17 mouse cellular contexts compared by ENCODE assay signal in genomic region chr5:23771105-23771504, GRCm38 (mm10). TPM values are rescaled to one million over a fixed set of nuclear protein-coding genes. Genes with fewer than 3 reads are reported as not detected.
DNase-seq lines count a peak whose midpoint lies in the region; ATAC-seq and TF ChIP-seq lines count a peak whose summit lies in the region.
"Had no signal": no experiment of that assay in that cellular context is flagged by ENCODE, and none has a peak within 500 bp of the region (broad histone marks: within the 10 kb centered on the region; RNA-seq: fewer than 3 reads in every experiment).

No protein-coding gene starts in this region.

- 0 out of 2 replicates have a peak overlapping the region, but pooled peaks have one; percentile 9 for H3K9ac ChIP-seq in kidney, postnatal 0 days (ENCODE audit: low read depth, low read length)
- H3K9ac ChIP-seq in lung, postnatal 0 days (replicated peaks; ENCODE audit: low read depth): no peak overlapping the region
- H3K9ac ChIP-seq: embryonic facial prominence, embryonic 12.5 days; limb, embryonic 12.5 days; midbrain, embryonic 13.5 days had no signal

- intact Hi-C loops in heart, postnatal 36 days (cut with DNase I): no loop called here

- 64% methylated on average over 8 of the region's 8 CpGs for WGBS in heart, embryonic 10.5 days
- 23% methylated on average over 8 of the region's 8 CpGs for WGBS in kidney, postnatal 0 days
- 41% methylated on average over 8 of the region's 8 CpGs for WGBS in kidney, adult 2 months
- WGBS in lung, postnatal 0 days: 75% methylated on average over 8 of the region's 8 CpGs

- no peak for TF ChIP-seq POLR2A in kidney, adult 2 months (IDR thresholded peaks at IDR 0.05; ENCODE audit: low read depth, low read length)

- ATAC-seq in kidney, postnatal 0 days (replicated peaks; ENCODE audit: low FRiP score, low read depth): no peak; the same call in 1 of the 2 replicates
- ATAC-seq in erythroblast, adult 5-6 weeks (replicated peaks; ENCODE audit: low FRiP score, poor library complexity, severe bottlenecking): peak; percentile 85
- peak; percentile 97 for ATAC-seq in megakaryocyte progenitor cell, adult 5-6 weeks (replicated peaks; ENCODE audit: poor library complexity)
- ATAC-seq in lung, postnatal 0 days: no peak
- ATAC-seq: forebrain, embryonic 14.5 days; midbrain, embryonic 13.5 days had no signal

- H3K4me2 ChIP-seq in kidney, postnatal 0 days (ENCODE audit: low read length): no peak overlapping the region
- no peak overlapping the region for H3K4me2 ChIP-seq in lung, postnatal 0 days (replicated peaks; ENCODE audit: low read depth, low read length)
- H3K4me2 ChIP-seq: embryonic facial prominence, embryonic 12.5 days; limb, embryonic 12.5 days; midbrain, embryonic 13.5 days had no signal

- H3K27me3 ChIP-seq in heart, embryonic 10.5 days (ENCODE audit: insufficient read depth, poor library complexity, severe bottlenecking): no peaks in the 10 kb centered on the region
- no peaks in the 10 kb centered on the region for H3K27me3 ChIP-seq in kidney, postnatal 0 days (ENCODE audit: insufficient read depth, low read length)
- H3K27me3 ChIP-seq in kidney, adult 2 months (replicated peaks; ENCODE audit: control insufficient read depth, insufficient read depth, low read length): no peaks in the 10 kb centered on the region
- no peaks in the 10 kb centered on the region for H3K27me3 ChIP-seq in lung, postnatal 0 days (replicated peaks; ENCODE audit: insufficient read depth, low read length)
- H3K27me3 ChIP-seq: embryonic facial prominence, embryonic 12.5 days; limb, embryonic 12.5 days; midbrain, embryonic 13.5 days had no signal

- no peak for TF ChIP-seq CTCF in kidney, postnatal 0 days (IDR thresholded peaks at IDR 0.05; ENCODE audit: low read depth)
- no peak for TF ChIP-seq CTCF in kidney, adult 2 months (conservative IDR thresholded peaks at IDR 0.05; ENCODE audit: insufficient read depth, insufficient read length, low read depth, low read length)
- TF ChIP-seq CTCF in lung, postnatal 0 days (IDR thresholded peaks at IDR 0.05): no peak

- peaks cover 61% of the 10 kb centered on the region for H3K36me3 ChIP-seq in heart, embryonic 10.5 days
- H3K36me3 ChIP-seq in kidney, postnatal 0 days (ENCODE audit: insufficient read depth, low read length): peaks cover 13% of the 10 kb centered on the region
- peaks cover 2% of the 10 kb centered on the region; the same call in 1 of the 2 replicates for H3K36me3 ChIP-seq in kidney, adult 2 months (ENCODE audit: control insufficient read depth, insufficient read depth, low read length)
- 0 out of 2 replicates have a peak, but pooled peaks cover 3% of the 10 kb centered on the region for H3K36me3 ChIP-seq in lung, postnatal 0 days (ENCODE audit: insufficient read depth, low read length)

- TF ChIP-seq EP300 in lung, postnatal 0 days (IDR thresholded peaks at IDR 0.05): no peak

- DNase-seq in heart, embryonic 10.5 days (ENCODE audit: low spot score): peak; percentile 84
- no peak for DNase-seq in heart, postnatal 36 days
- DNase-seq in kidney, postnatal 0 days (ENCODE audit: low spot score): peak; percentile 48
- no peak for DNase-seq in kidney, adult 2 months
- DNase-seq in lung, postnatal 0 days (ENCODE audit: low spot score): no peak
- DNase-seq in lung, postnatal 36 days: no peak
- DNase-seq: cerebellum, postnatal 10 days; gastrocnemius, postnatal 14 days; kidney, adult 8-10 months; layer of hippocampus, postnatal 36 days; lung, postnatal 14 days had no signal

- no peak overlapping the region for H3K27ac ChIP-seq in heart, embryonic 10.5 days
- H3K27ac ChIP-seq in kidney, postnatal 0 days: 0 out of 2 replicates have a peak overlapping the region, but pooled peaks have one; percentile 47
- H3K27ac ChIP-seq in kidney, adult 2 months (ENCODE audit: insufficient read depth, low read depth, low read length): no peak overlapping the region
- H3K27ac ChIP-seq in lung, postnatal 0 days (ENCODE audit: low read length): no peak overlapping the region
- H3K27ac ChIP-seq: embryonic facial prominence, embryonic 12.5 days; limb, embryonic 12.5 days; midbrain, embryonic 13.5 days had no signal

- no peak overlapping the region for H3K4me3 ChIP-seq in heart, embryonic 10.5 days
- H3K4me3 ChIP-seq in kidney, postnatal 0 days (replicated peaks; ENCODE audit: low read depth, low read length): no peak overlapping the region
- no peak overlapping the region for H3K4me3 ChIP-seq in kidney, adult 2 months (ENCODE audit: insufficient read depth, low read depth, low read length)
- no peak overlapping the region for H3K4me3 ChIP-seq in lung, postnatal 0 days (ENCODE audit: low read depth, low read length)
- H3K4me3 ChIP-seq: embryonic facial prominence, embryonic 12.5 days; limb, embryonic 12.5 days; midbrain, embryonic 13.5 days had no signal

- no peaks in the 10 kb centered on the region for H3K4me1 ChIP-seq in heart, embryonic 10.5 days
- H3K4me1 ChIP-seq in kidney, postnatal 0 days (replicated peaks; ENCODE audit: insufficient read depth, low read length): no peaks in the 10 kb centered on the region; the same call in 1 of the 2 replicates
- no peaks in the 10 kb centered on the region for H3K4me1 ChIP-seq in kidney, adult 2 months (ENCODE audit: control insufficient read depth, insufficient read depth, low read length)
- H3K4me1 ChIP-seq in lung, postnatal 0 days (ENCODE audit: insufficient read depth, low read depth, low read length): no peaks in the 10 kb centered on the region
- H3K4me1 ChIP-seq: embryonic facial prominence, embryonic 12.5 days; midbrain, embryonic 13.5 days had no signal

- H3K9me3 ChIP-seq in heart, embryonic 10.5 days: no peaks in the 10 kb centered on the region
- no peaks in the 10 kb centered on the region for H3K9me3 ChIP-seq in kidney, postnatal 0 days (replicated peaks; ENCODE audit: low read length)
- no peaks in the 10 kb centered on the region for H3K9me3 ChIP-seq in lung, postnatal 0 days (ENCODE audit: low read length)
- H3K9me3 ChIP-seq: embryonic facial prominence, embryonic 12.5 days; limb, embryonic 12.5 days; midbrain, embryonic 13.5 days had no signal

RNA-seq across cellular contexts. Expression of gene Pus7, which starts 12.4 kb away (rescaled TPM):
- polyA plus RNA-seq in heart, embryonic 10.5 days (2016; fragmentation: Nextera tagmentation; extraction: Ambion mirVana): 31.9 and 38.3 TPM in 2 replicates
- 1 to 10 TPM; 9.5 TPM for total RNA-seq in heart, postnatal 36 days (2021)
- polyA plus RNA-seq in kidney, postnatal 0 days (2015; fragmentation: Nextera tagmentation; extraction: Ambion mirVana): 13.8 and 16.3 TPM in 2 replicates
- 4.1 and 4.4 TPM in 2 replicates for polyA plus RNA-seq in kidney, adult 2 months (2012; rRNA removed)
- 14.8 and 19.6 TPM in 2 replicates for total RNA-seq in erythroblast, adult 5-6 weeks (2015; ENCODE audit: low replicate concordance)
- 6.6 and 20.5 TPM in 2 replicates for total RNA-seq in erythroblast, adult 5-6 weeks (2017; ENCODE audit: low replicate concordance)
- total RNA-seq in megakaryocyte progenitor cell, adult 5-6 weeks (2015): 40.3 and 42.9 TPM in 2 replicates
- 45.5 and 60.3 TPM in 2 replicates for total RNA-seq in megakaryocyte progenitor cell, adult 5-6 weeks (2017)
- 6.3 and 6.7 TPM in 2 replicates for polyA plus RNA-seq in lung, postnatal 0 days (2015; fragmentation: Nextera tagmentation; extraction: Ambion mirVana)

RNA-seq across cellular contexts. Expression of gene Rint1, which starts 16.4 kb away (rescaled TPM):
- polyA plus RNA-seq in heart, embryonic 10.5 days (2016; fragmentation: Nextera tagmentation; extraction: Ambion mirVana): 31.6 and 33.2 TPM in 2 replicates
- 10 to 100 TPM; 12.4 to 13.7 TPM for total RNA-seq in heart, postnatal 36 days (2021)
- polyA plus RNA-seq in kidney, postnatal 0 days (2015; fragmentation: Nextera tagmentation; extraction: Ambion mirVana): 26.8 and 29.5 TPM in 2 replicates
- polyA plus RNA-seq in kidney, adult 2 months (2012; rRNA removed): 13.3 and 14.0 TPM in 2 replicates
- total RNA-seq in erythroblast, adult 5-6 weeks (2015; ENCODE audit: low replicate concordance): 11.3 and 13.6 TPM in 2 replicates
- total RNA-seq in erythroblast, adult 5-6 weeks (2017; ENCODE audit: low replicate concordance): 15.7 and 28.4 TPM in 2 replicates
- 18.9 and 20.8 TPM in 2 replicates for total RNA-seq in megakaryocyte progenitor cell, adult 5-6 weeks (2015)
- 27.5 and 28.0 TPM in 2 replicates for total RNA-seq in megakaryocyte progenitor cell, adult 5-6 weeks (2017)
- polyA plus RNA-seq in lung, postnatal 0 days (2015; fragmentation: Nextera tagmentation; extraction: Ambion mirVana): 19.7 and 21.3 TPM in 2 replicates

Comparison
In these comparisons a context has a peak if more than half of its experiments do, and no peak if none do; other contexts are left out.
1. DNase-seq: peak in heart, embryonic 10.5 days (single experiment) and kidney, postnatal 0 days (single experiment); none in heart, postnatal 36 days (0 of 2), kidney, adult 2 months (single experiment), lung, postnatal 0 days (single experiment) and lung, postnatal 36 days (single experiment).
2. ATAC-seq: peak in erythroblast, adult 5-6 weeks (single experiment) and megakaryocyte progenitor cell, adult 5-6 weeks (single experiment); none in kidney, postnatal 0 days (single experiment) and lung, postnatal 0 days (single experiment).